Mouse (Mus musculus): ENCODE results near the gene Gm39653.
A peak's percentile ranks its signal among the peaks of the same experiment; 100 is the strongest.
"Not testable (repeated sequence)": the region's sequence is repeated elsewhere in the genome, so short reads cannot be mapped to it uniquely, and the experiment has no call there.

The Gm39653 gene

DNA sequence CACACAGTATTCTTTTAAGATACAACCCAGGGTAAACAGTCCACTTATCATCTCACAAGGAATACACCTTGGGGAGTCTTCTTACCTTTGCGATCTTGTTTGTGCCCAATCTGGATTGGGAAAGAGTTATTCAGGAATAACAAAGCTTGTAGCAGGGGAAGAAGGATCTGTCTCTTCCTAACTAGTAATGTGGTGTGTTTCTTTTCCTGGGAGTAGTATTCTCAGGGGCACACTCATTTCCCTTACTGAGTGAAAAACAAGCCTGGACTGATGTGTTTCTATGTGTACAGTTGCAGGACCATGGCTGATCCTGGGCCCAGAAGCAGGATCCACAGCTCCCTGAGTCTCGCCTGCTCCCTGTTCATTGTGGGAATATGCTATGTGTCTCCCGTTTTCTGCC is at the start of gene Gm39653:
Gene Gm39653 (plus strand): TSS at position 301 of the 400 bp plus-strand sequence.
- no peak for DNase-seq

- no peak for DNase-seq
These were observed 49.3 kb upstream of the Gm39653 start for GRCm38 (mm10) chr1:63566501-63566900.

GRCm38 (mm10) chr1:63567031-63567430 is 48.7 kb upstream of the Gm39653 start:
- no peak for DNase-seq

DNA sequence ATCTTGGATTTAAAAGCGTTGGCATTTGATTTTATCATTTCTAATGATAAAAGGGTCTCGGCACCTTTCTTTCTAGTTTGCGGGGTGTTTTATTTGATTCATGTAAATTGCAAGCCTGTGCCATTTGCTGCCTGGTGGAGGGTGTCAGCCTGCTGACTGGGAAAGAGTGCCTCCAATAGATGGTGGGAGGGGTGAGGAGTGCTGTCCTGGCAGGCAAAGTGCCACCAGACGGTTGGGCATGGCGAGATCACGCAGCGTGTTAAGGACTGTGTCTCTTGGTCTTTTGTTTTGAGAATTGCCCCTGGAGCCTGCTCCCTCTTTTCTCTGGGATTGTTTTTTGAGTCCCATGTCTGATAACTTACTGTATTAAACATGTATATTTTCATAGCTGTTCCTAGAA is 43.5 kb upstream of the Gm39653 start:
- DNase-seq = no peak

DNA sequence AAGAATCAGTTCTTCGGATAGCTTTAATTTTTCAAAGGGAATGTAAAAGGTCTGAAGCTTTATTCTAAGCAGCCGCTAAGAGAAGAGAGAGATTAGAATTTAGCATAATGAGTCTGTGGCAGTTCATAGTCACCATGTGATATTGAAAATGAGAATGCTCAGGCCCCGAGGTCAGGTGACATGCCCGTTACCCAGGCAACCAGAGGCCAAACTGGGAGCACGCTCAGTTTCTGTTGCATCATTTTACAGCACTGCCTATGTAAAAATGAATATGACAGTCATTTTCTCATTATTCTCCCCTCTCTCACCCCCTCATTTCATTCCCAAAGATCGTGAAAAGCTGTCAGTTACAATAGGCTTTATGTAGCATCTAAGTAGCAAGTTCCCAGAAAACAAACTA is 42.3 kb upstream of the Gm39653 start:
- no peak for DNase-seq

GRCm38 (mm10) chr1:63573864-63574611 is 41.7 kb upstream of the Gm39653 start:
- DNase-seq = no peak

DNA sequence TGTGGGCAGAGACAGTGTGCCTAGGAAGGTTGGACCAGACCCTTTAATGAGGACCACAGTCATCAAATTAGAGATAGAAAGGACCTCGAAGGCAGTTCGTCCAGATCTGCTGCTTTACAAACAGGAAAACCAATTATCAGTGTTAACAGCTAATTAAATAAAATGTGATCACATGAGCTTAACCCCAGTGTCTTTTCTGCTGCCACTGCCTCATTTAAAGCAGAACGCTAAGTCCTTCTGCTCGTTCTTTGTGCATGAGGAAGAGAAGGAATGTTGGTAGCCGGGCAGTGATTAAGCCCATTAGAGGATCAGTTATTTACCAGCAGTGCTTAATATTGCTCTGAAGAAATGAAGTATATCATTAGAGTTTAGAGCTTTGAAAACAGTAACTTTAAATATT is 39.0 kb upstream of the Gm39653 start:
- no peak for DNase-seq

- no peak for DNase-seq
These were observed 36.6 kb upstream of the Gm39653 start for GRCm38 (mm10) chr1:63579153-63579552.

- DNase-seq = no peak
These were observed 28.9 kb upstream of the Gm39653 start for GRCm38 (mm10) chr1:63586869-63587268.

- DNase-seq = no peak
These were observed 11.8 kb upstream of the Gm39653 start for GRCm38 (mm10) chr1:63603870-63604500.

DNA sequence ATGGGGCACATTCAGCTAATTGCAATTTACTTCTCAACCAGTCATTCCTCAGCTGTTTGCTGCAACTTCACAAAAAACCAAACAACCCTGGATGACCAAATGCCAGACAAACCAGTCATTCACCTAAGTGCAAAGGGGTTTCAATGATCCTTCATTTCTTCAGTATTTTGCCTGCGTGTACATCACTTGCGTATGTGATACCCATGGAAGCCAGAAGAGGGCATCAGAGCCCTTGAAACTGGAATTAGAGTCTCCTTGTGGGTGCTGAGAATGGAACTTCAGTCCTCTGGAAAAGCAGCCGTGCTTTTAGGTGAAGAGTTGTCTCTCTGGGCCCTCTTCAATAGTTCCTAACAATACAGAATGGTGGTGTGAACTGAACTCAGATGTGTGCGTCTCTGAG is 6.2 kb upstream of the Gm39653 start:
- DNase-seq = no peak

- peak in 1 of 2 experiments; percentile 30 for DNase-seq
These were observed 1.2 kb upstream of the Gm39653 start for GRCm38 (mm10) chr1:63614594-63614993.

GRCm38 (mm10) chr1:63628211-63628610 is 12.4 kb downstream of the Gm39653 start:
- DNase-seq = no peak

GRCm38 (mm10) chr1:63630390-63630789 is 14.6 kb downstream of the Gm39653 start:
- not testable (repeated sequence) for DNase-seq

- DNase-seq = no peak
These were observed 24.2 kb downstream of the Gm39653 start for GRCm38 (mm10) chr1:63639921-63640320.

GRCm38 (mm10) chr1:63658016-63658415 is 42.2 kb downstream of the Gm39653 start:
- peak; percentile 14 to 56 for DNase-seq

DNA sequence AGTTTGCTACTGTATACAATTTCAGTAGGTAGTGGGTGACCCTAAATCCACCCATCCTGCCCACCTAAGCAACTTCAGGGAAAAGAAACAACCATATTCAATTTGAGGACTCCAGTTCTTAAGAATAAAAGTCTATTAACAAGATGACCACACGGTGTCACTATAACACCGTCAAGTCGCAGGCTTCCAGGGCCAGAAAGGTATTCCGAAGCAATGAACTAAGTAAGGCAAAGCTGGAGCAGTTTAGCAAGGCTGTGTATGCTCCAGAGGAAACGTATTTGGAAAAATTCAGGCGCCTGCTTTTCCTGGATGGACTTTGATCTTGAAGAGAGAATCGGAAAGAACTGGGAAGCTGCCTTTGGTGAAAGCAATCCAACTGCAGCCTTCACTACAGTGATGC is 43.8 kb downstream of the Gm39653 start:
- DNase-seq = peak; percentile 11 to 21

GRCm38 (mm10) chr1:63666089-63666488 is 50.3 kb downstream of the Gm39653 start:
- DNase-seq = no peak

- no peak for DNase-seq
These were observed 51.6 kb downstream of the Gm39653 start for GRCm38 (mm10) chr1:63667201-63667948.

GRCm38 (mm10) chr1:63667949-63668851 is 52.4 kb downstream of the Gm39653 start:
- DNase-seq = no peak

- peak in 1 of 2 experiments; percentile 8 for DNase-seq
These were observed 53.0 kb downstream of the Gm39653 start for GRCm38 (mm10) chr1:63668852-63669160.
